Mouse (Mus musculus) testis, adult 10 weeks (tissue): ENCODE results near the gene Tmem246. TPM values are rescaled to one million over a fixed set of nuclear protein-coding genes. Genes with fewer than 3 reads are reported as not detected.

Source experiments
- polyA plus RNA-seq: library from polyadenylated mRNA; stranded (reverse); fragments of 350-450 nt; fragmentation: Illumina TruSeq; extraction: RNeasy Lipid Tissue Mini Kit (QIAGEN cat#74804); gene quantifications from one replicate; pipeline ENCODE4 v1.2.3, GENCODE M21; 2014; ENCODE audit warnings: low read depth, low replicate concordance

Tmem246 gene
- 42.7 TPM for polyA plus RNA-seq

GRCm38 (mm10) chr4:49597183-49598100 lies at the start of gene Tmem246:
Gene Tmem246 (minus strand): TSS chr4:49597876.

GRCm38 (mm10) chr4:49631319-49632138 lies 33.9 kb upstream of the Tmem246 start, which contains the start of gene Rnf20:
Gene Rnf20 (plus strand): TSS chr4:49632006.

GRCm38 (mm10) chr4:49549383-49549782 lies 48.3 kb downstream of the Tmem246 start, which contains the start of gene Aldob:
Gene Aldob (minus strand): TSS chr4:49549546.

Other genes starting within 250 kb of the Tmem246 start
- 0.45 TPM for gene Acnat2, start 189.7 kb downstream of the Tmem246 start, polyA plus RNA-seq
- gene Acnat1, start 124.0 kb downstream of the Tmem246 start, polyA plus RNA-seq = 0.53 TPM
- not detected for gene Baat, start 91.3 kb downstream of the Tmem246 start, polyA plus RNA-seq
- gene Mrpl50, start 76.8 kb downstream of the Tmem246 start, polyA plus RNA-seq = 19.7 TPM
- gene Zfp189, start 76.7 kb downstream of the Tmem246 start, polyA plus RNA-seq = 44.9 TPM
- gene Aldob, start 48.3 kb downstream of the Tmem246 start, polyA plus RNA-seq = 2.4 TPM
- 38.8 TPM for gene Rnf20, start 34.1 kb upstream of the Tmem246 start, polyA plus RNA-seq
- gene Ppp3r2, start 84.1 kb upstream of the Tmem246 start, polyA plus RNA-seq = 411 TPM
- 0.04 TPM for gene Grin3a, start 247.9 kb upstream of the Tmem246 start, polyA plus RNA-seq